7 mouse cellular contexts compared by ENCODE assay signal in the genomic region with DNA sequence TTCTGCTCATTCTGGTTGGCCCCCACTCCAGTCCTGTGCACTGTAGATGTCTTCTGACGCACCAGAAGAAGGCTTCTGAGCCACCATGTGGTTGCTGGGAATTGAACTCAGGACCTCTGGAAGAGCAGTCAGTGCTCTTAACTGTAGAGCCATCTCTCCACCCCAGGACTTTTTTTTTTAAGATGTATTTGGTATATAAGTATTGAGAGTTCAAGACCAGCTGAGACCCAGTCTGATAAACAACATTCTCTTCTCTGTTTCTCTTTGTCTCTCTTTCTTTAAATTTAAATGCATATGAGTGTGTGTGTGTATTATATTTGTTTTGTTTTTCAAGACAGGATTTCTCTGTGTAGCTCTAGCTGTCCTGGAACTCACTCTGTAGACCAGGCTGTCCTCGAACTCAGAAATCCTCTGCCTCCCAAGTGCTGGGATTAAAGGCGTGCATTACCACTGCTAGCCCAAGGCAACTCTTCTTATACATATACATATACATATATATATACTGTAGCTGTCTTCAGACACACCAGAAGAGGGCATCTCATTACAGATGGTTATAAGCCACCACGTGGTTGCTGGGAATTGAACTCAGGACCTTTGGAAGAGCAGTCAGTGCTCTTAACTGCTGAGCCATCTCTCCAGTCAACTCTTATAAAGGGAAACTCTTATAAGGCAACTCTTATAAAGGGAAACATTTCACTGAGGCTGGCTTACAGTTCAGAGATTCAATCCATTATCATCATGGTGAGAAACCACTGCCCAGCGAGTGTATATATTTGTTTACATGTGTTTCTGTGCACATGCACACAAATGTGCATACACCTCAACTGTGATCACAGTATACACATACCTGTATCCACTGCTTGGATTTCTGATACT. TPM values are rescaled to one million over a fixed set of nuclear protein-coding genes. Genes with fewer than 3 reads are reported as not detected.
DNase-seq lines count a peak whose midpoint lies in the region; ATAC-seq and TF ChIP-seq lines count a peak whose summit lies in the region.
"Not testable (repeated sequence)": the region's sequence is repeated elsewhere in the genome, so short reads cannot be mapped to it uniquely, and the experiment has no call there.

No protein-coding gene starts in this region.

- not testable (repeated sequence) for H3K9me3 ChIP-seq in forebrain, embryonic 15.5 days; heart, postnatal 0 days (replicated peaks; ENCODE audit: control insufficient read depth, low read length); intestine, postnatal 0 days (ENCODE audit: control insufficient read depth); limb, embryonic 14.5 days (ENCODE audit: control insufficient read depth, low read length); lung, postnatal 0 days (ENCODE audit: low read length); neural tube, embryonic 13.5 days

- TF ChIP-seq POLR2A in limb, embryonic 14.5 days (IDR thresholded peaks at IDR 0.05; ENCODE audit: borderline replicate concordance, extremely low read depth, insufficient read depth, insufficient read length) = not testable (repeated sequence)

- 65% methylated on average over 5 of the region's 5 CpGs for WGBS in forebrain, embryonic 15.5 days
- WGBS in heart, postnatal 0 days = 59% methylated on average over 5 of the region's 5 CpGs
- 66% methylated on average over 5 of the region's 5 CpGs for WGBS in intestine, postnatal 0 days
- 64% methylated on average over 5 of the region's 5 CpGs for WGBS in limb, embryonic 14.5 days
- WGBS in lung, postnatal 0 days = 60% methylated on average over 5 of the region's 5 CpGs
- 71% methylated on average over 5 of the region's 5 CpGs for WGBS in neural tube, embryonic 13.5 days

- H3K4me1 ChIP-seq in forebrain, embryonic 15.5 days = peaks cover 17% of the 10 kb centered on the region
- not testable (repeated sequence) for H3K4me1 ChIP-seq in heart, postnatal 0 days (ENCODE audit: control insufficient read depth, insufficient read depth); intestine, postnatal 0 days (replicated peaks; ENCODE audit: control insufficient read depth, insufficient read depth, low read length); limb, embryonic 14.5 days (ENCODE audit: control insufficient read depth, insufficient read depth, low read length); lung, postnatal 0 days (ENCODE audit: insufficient read depth, low read depth, low read length)
- H3K4me1 ChIP-seq in neural tube, embryonic 13.5 days (replicated peaks) = peaks cover 23% of the 10 kb centered on the region

- not testable (repeated sequence) for H3K27me3 ChIP-seq in forebrain, embryonic 15.5 days; heart, postnatal 0 days (ENCODE audit: control insufficient read depth, insufficient read depth, low read length); intestine, postnatal 0 days (replicated peaks; ENCODE audit: control insufficient read depth, insufficient read depth, low read length); limb, embryonic 14.5 days (ENCODE audit: control insufficient read depth, insufficient read depth, low read length); lung, postnatal 0 days (replicated peaks; ENCODE audit: insufficient read depth, low read length); neural tube, embryonic 13.5 days

- peak overlapping the region; percentile 94 for H3K27ac ChIP-seq in forebrain, embryonic 15.5 days (replicated peaks)
- H3K27ac ChIP-seq in heart, postnatal 0 days (ENCODE audit: low read depth) = peak overlapping the region; percentile 38; the same call in 1 of the 2 replicates
- not testable (repeated sequence) for H3K27ac ChIP-seq in intestine, postnatal 0 days (ENCODE audit: low read depth, low read length); lung, postnatal 0 days (ENCODE audit: low read length)
- peak overlapping the region; percentile 46 for H3K27ac ChIP-seq in limb, embryonic 14.5 days (replicated peaks; ENCODE audit: low read depth, low read length)
- H3K27ac ChIP-seq in neural tube, embryonic 13.5 days (replicated peaks) = peak overlapping the region; percentile 87

- H3K4me2 ChIP-seq in forebrain, embryonic 15.5 days (replicated peaks) = peak overlapping the region; percentile 60
- not testable (repeated sequence) for H3K4me2 ChIP-seq in heart, postnatal 0 days (ENCODE audit: low read depth, low read length); intestine, postnatal 0 days (replicated peaks; ENCODE audit: low read depth); lung, postnatal 0 days (replicated peaks; ENCODE audit: low read depth, low read length)
- peak overlapping the region; percentile 63 for H3K4me2 ChIP-seq in limb, embryonic 14.5 days (replicated peaks; ENCODE audit: low read depth, low read length, severe bottlenecking)
- H3K4me2 ChIP-seq in neural tube, embryonic 13.5 days = peak overlapping the region; percentile 83

- peak; percentile 35 for DNase-seq in cerebellum, adult 9-10 months
- DNase-seq in heart, postnatal 0 days (ENCODE audit: low spot score); limb, embryonic 14.5 days (ENCODE audit: low spot score); lung, postnatal 0 days (ENCODE audit: low spot score): not testable (repeated sequence)

- not testable (repeated sequence) for ATAC-seq in forebrain, embryonic 15.5 days (replicated peaks); heart, postnatal 0 days (ENCODE audit: insufficient read depth, low read depth); intestine, postnatal 0 days; limb, embryonic 14.5 days (ENCODE audit: low FRiP score, low read depth); lung, postnatal 0 days; neural tube, embryonic 13.5 days (ENCODE audit: low read depth)

- peak overlapping the region; percentile 44 for H3K4me3 ChIP-seq in forebrain, embryonic 15.5 days
- not testable (repeated sequence) for H3K4me3 ChIP-seq in heart, postnatal 0 days (ENCODE audit: low read depth, low read length); intestine, postnatal 0 days (ENCODE audit: low read depth, low read length); lung, postnatal 0 days (ENCODE audit: low read depth, low read length)
- H3K4me3 ChIP-seq in limb, embryonic 14.5 days (replicated peaks; ENCODE audit: low read length) = 0 out of 2 replicates have a peak overlapping the region, but pooled peaks have one; percentile 47
- peak overlapping the region; percentile 47 for H3K4me3 ChIP-seq in neural tube, embryonic 13.5 days

- not testable (repeated sequence) for TF ChIP-seq CTCF in heart, postnatal 0 days (IDR thresholded peaks at IDR 0.05; ENCODE audit: low read depth)
- TF ChIP-seq CTCF in intestine, postnatal 0 days (IDR thresholded peaks at IDR 0.05; ENCODE audit: low read depth) = 0 out of 2 replicates have a peak, but pooled peaks have one; percentile 10
- 0 out of 2 replicates have a peak, but pooled peaks have one; percentile 5 for TF ChIP-seq CTCF in lung, postnatal 0 days (IDR thresholded peaks at IDR 0.05)

- H3K36me3 ChIP-seq in forebrain, embryonic 15.5 days = peaks cover 31% of the 10 kb centered on the region
- H3K36me3 ChIP-seq in heart, postnatal 0 days (replicated peaks; ENCODE audit: control insufficient read depth, insufficient read depth, low read length) = peaks cover 30% of the 10 kb centered on the region
- peaks cover 28% of the 10 kb centered on the region for H3K36me3 ChIP-seq in intestine, postnatal 0 days (ENCODE audit: control insufficient read depth, insufficient read depth)
- H3K36me3 ChIP-seq in limb, embryonic 14.5 days (ENCODE audit: control insufficient read depth, insufficient read depth, low read length) = peaks cover 28% of the 10 kb centered on the region
- H3K36me3 ChIP-seq in lung, postnatal 0 days (ENCODE audit: insufficient read depth, low read length) = peaks cover 14% of the 10 kb centered on the region; the same call in 1 of the 2 replicates
- peaks cover 29% of the 10 kb centered on the region for H3K36me3 ChIP-seq in neural tube, embryonic 13.5 days

- H3K9ac ChIP-seq in forebrain, embryonic 15.5 days (replicated peaks) = peak overlapping the region; percentile 32; the same call in 1 of the 2 replicates
- H3K9ac ChIP-seq in heart, postnatal 0 days (replicated peaks; ENCODE audit: low read depth, low read length); intestine, postnatal 0 days (ENCODE audit: low read depth, low read length); lung, postnatal 0 days (replicated peaks; ENCODE audit: low read depth): not testable (repeated sequence)
- 0 out of 2 replicates have a peak overlapping the region, but pooled peaks have one; percentile 4 for H3K9ac ChIP-seq in limb, embryonic 14.5 days (ENCODE audit: low read depth, low read length, severe bottlenecking)
- H3K9ac ChIP-seq in neural tube, embryonic 13.5 days = peak overlapping the region; percentile 31; the same call in 1 of the 2 replicates

- TF ChIP-seq EP300 in heart, postnatal 0 days (IDR thresholded peaks at IDR 0.05; ENCODE audit: low read depth); lung, postnatal 0 days (IDR thresholded peaks at IDR 0.05): not testable (repeated sequence)

RNA-seq across cellular contexts. Expression of gene Wdr5, which starts 23.7 kb away (rescaled TPM):
- polyA plus RNA-seq in forebrain, embryonic 15.5 days (2015; fragmentation: Nextera tagmentation; extraction: Ambion mirVana) = 50.5 and 55.4 TPM in 2 replicates
- total RNA-seq in heart, postnatal 0 days (2014; rRNA removed; ENCODE audit: low replicate concordance) = 21.8 and 31.7 TPM in 2 replicates
- polyA plus RNA-seq in heart, postnatal 0 days (2015; fragmentation: Nextera tagmentation; extraction: Ambion mirVana) = 17.1 and 17.8 TPM in 2 replicates
- polyA plus RNA-seq in intestine, postnatal 0 days (2015; fragmentation: Nextera tagmentation; extraction: Ambion mirVana) = 15.6 and 16.2 TPM in 2 replicates
- 64.2 and 66.0 TPM in 2 replicates for polyA plus RNA-seq in limb, embryonic 14.5 days (2012; rRNA removed)
- 51.6 and 56.9 TPM in 2 replicates for polyA plus RNA-seq in limb, embryonic 14.5 days (2014; fragmentation: Nextera tagmentation; extraction: Ambion mirVana)
- polyA plus RNA-seq in lung, postnatal 0 days (2015; fragmentation: Nextera tagmentation; extraction: Ambion mirVana) = 20.5 and 24.0 TPM in 2 replicates
- 36.6 and 39.7 TPM in 2 replicates for polyA plus RNA-seq in neural tube, embryonic 13.5 days (2015; fragmentation: Nextera tagmentation; extraction: Ambion mirVana)

RNA-seq across cellular contexts. Expression of gene Brd3, which starts 31.2 kb away (rescaled TPM):
- polyA plus RNA-seq in forebrain, embryonic 15.5 days (2015; fragmentation: Nextera tagmentation; extraction: Ambion mirVana) = 142 and 149 TPM in 2 replicates
- 13.0 and 19.6 TPM in 2 replicates for total RNA-seq in heart, postnatal 0 days (2014; rRNA removed; ENCODE audit: low replicate concordance)
- 37.1 and 40.8 TPM in 2 replicates for polyA plus RNA-seq in heart, postnatal 0 days (2015; fragmentation: Nextera tagmentation; extraction: Ambion mirVana)
- polyA plus RNA-seq in intestine, postnatal 0 days (2015; fragmentation: Nextera tagmentation; extraction: Ambion mirVana) = 49.8 and 50.2 TPM in 2 replicates
- 75.5 and 78.1 TPM in 2 replicates for polyA plus RNA-seq in limb, embryonic 14.5 days (2012; rRNA removed)
- polyA plus RNA-seq in limb, embryonic 14.5 days (2014; fragmentation: Nextera tagmentation; extraction: Ambion mirVana) = 155 and 177 TPM in 2 replicates
- polyA plus RNA-seq in lung, postnatal 0 days (2015; fragmentation: Nextera tagmentation; extraction: Ambion mirVana) = 44.9 and 47.5 TPM in 2 replicates
- polyA plus RNA-seq in neural tube, embryonic 13.5 days (2015; fragmentation: Nextera tagmentation; extraction: Ambion mirVana) = 122 and 144 TPM in 2 replicates
